Mouse (Mus musculus) layer of hippocampus, postnatal 25 days (tissue): Measurements from ENCODE around the gene Ppbp. TPM values are rescaled to one million over a fixed set of nuclear protein-coding genes. Genes with fewer than 3 reads are reported as not detected.

ENCODE experiments used
- DNase-seq, 2 experiments: peaks; one replicate each; pipeline ENCODE4 v3.0.0; 2022; ENCODE audit warnings: mixed read lengths in 2 of 2, low spot score in 1 of 2; ENCODE audit errors: extremely low spot score in 1 of 2
- total RNA-seq, 2 experiments: library from RNA; stranded (reverse); gene quantifications; 2 replicates each; pipeline ENCODE4 v1.2.3; 2021

The Ppbp gene
- not detected for total RNA-seq

GRCm38 (mm10) chr5:90768218-90768617 lies at the start of gene Ppbp:
TSS of gene Ppbp (plus strand) at chr5:90768518.
- DNase-seq = no peak

GRCm38 (mm10) chr5:90722656-90723055 lies 45.7 kb upstream of the Ppbp start:
- no peak for DNase-seq

GRCm38 (mm10) chr5:90728254-90728653 lies 40.1 kb upstream of the Ppbp start:
- no peak for DNase-seq

GRCm38 (mm10) chr5:90731480-90731879 lies 36.8 kb upstream of the Ppbp start:
- no peak for DNase-seq

- DNase-seq = no peak
Measured at GRCm38 (mm10) chr5:90742029-90742428, 26.3 kb upstream of the Ppbp start.

- DNase-seq = no peak
Measured at GRCm38 (mm10) chr5:90753934-90754333, 14.4 kb upstream of the Ppbp start.

GRCm38 (mm10) chr5:90758020-90758605 lies 10.2 kb upstream of the Ppbp start:
- DNase-seq = no peak

- DNase-seq = peak; percentile 10 to 15
Measured at GRCm38 (mm10) chr5:90759077-90760065, 8.9 kb upstream of the Ppbp start, which contains the start of gene Cxcl5. TSS of gene Cxcl5 (plus strand) at chr5:90759360.

- no peak for DNase-seq
Measured at GRCm38 (mm10) chr5:90760303-90760702, 8.0 kb upstream of the Ppbp start.

- DNase-seq = no peak
Measured at GRCm38 (mm10) chr5:90760844-90761243, 7.5 kb upstream of the Ppbp start.

- no peak for DNase-seq
Measured at GRCm38 (mm10) chr5:90761834-90762233, 6.5 kb upstream of the Ppbp start.

- no peak for DNase-seq
Measured at GRCm38 (mm10) chr5:90763912-90764665, 4.2 kb upstream of the Ppbp start.

- DNase-seq = no peak
Measured at GRCm38 (mm10) chr5:90765821-90766606, 2.3 kb upstream of the Ppbp start.

- no peak for DNase-seq
Measured at GRCm38 (mm10) chr5:90771369-90771768, 3.1 kb downstream of the Ppbp start.

GRCm38 (mm10) chr5:90771880-90772653 lies 3.7 kb downstream of the Ppbp start, which contains the start of gene Pf4:
TSS of gene Pf4 (plus strand) at chr5:90772435.
- no peak for DNase-seq

- DNase-seq = no peak
Measured at GRCm38 (mm10) chr5:90775562-90775961, 7.2 kb downstream of the Ppbp start.

- no peak for DNase-seq
Measured at GRCm38 (mm10) chr5:90777621-90778020, 9.3 kb downstream of the Ppbp start.

GRCm38 (mm10) chr5:90778856-90779255 lies 10.5 kb downstream of the Ppbp start:
- DNase-seq = no peak

- no peak for DNase-seq
Measured at GRCm38 (mm10) chr5:90783697-90784096, 15.4 kb downstream of the Ppbp start.
